Mouse (Mus musculus) forebrain, postnatal 0 days (tissue): ENCODE measurements around the gene Cth. TPM values are rescaled to one million over a fixed set of nuclear protein-coding genes. Genes with fewer than 3 reads are reported as not detected.

Experiments
- ATAC-seq: fragments of 200-750 bp; cut with Nextera tagmentation; 2 replicates; pipeline ENCODE4 v1.8.0; 2017; ENCODE audit warnings: mild to moderate bottlenecking, moderate library complexity
- DNase-seq: peaks from one replicate; pipeline ENCODE4 v3.0.0-alpha.2; 2015
- H3K27ac ChIP-seq: fragments of 300-500 bp; sonication (generic); 2 replicates; pipeline ENCODE4 v1.5.1; 2014; ENCODE audit warnings: low read depth, mild to moderate bottlenecking, antibody characterized with exemption, low read length, moderate library complexity, mixed read lengths
- H3K27me3 ChIP-seq: fragments of 300-500 bp; sonication (generic); 2 replicates; pipeline ENCODE4 v1.6.1; 2014; ENCODE audit warnings: mild to moderate bottlenecking, low read length, mixed read lengths; ENCODE audit not compliant: insufficient read depth
- H3K36me3 ChIP-seq: fragments of 300-500 bp; sonication (generic); 2 replicates; pipeline ENCODE4 v1.6.1; 2014; ENCODE audit warnings: mild to moderate bottlenecking, moderate library complexity; ENCODE audit not compliant: insufficient read depth
- H3K4me1 ChIP-seq: fragments of 300-500 bp; sonication (generic); 2 replicates; pipeline ENCODE4 v1.6.1; 2014; ENCODE audit warnings: antibody characterized with exemption; ENCODE audit not compliant: insufficient read depth
- H3K4me2 ChIP-seq: fragments of 300-500 bp; sonication (generic); 2 replicates; pipeline ENCODE4 v1.6.1; 2014; ENCODE audit warnings: low read depth, mild to moderate bottlenecking, moderate library complexity
- H3K4me3 ChIP-seq: fragments of 300-500 bp; sonication (generic); 2 replicates; pipeline ENCODE4 v1.5.1; 2014; ENCODE audit warnings: low read depth, low read length, mixed read lengths
- H3K9ac ChIP-seq: fragments of 300-500 bp; sonication (generic); 2 replicates; pipeline ENCODE4 v1.6.1; 2014; ENCODE audit warnings: mild to moderate bottlenecking
- H3K9me3 ChIP-seq: fragments of 300-500 bp; sonication (generic); 2 replicates; pipeline ENCODE4 v1.6.1; 2016; ENCODE audit warnings: low read length
- CTCF ChIP-seq: sonication (generic); IDR thresholded peaks from 2 replicates; pipeline ENCODE4 v1.5.1; 2016; ENCODE audit warnings: antibody characterized with exemption, control low read depth, low read depth
- WGBS: fragments of 180-500 bp; shearing (Covaris S2); extraction: QIAGEN DNeasy Blood & Tissue Kit; methylation state at CpG from one replicate; pipeline ENCODE4 v1.1.7; 2014; 5-methylcytosine and 5-hydroxymethylcytosine counted together
- polyA plus RNA-seq: library from polyadenylated mRNA; unstranded; fragments of >200 nt; fragmentation: Nextera tagmentation; extraction: Ambion mirVana; gene quantifications from 2 replicates; pipeline ENCODE4 v1.2.1, GENCODE M21; 2015
- total RNA-seq: library from RNA; depleted of rRNA; stranded (reverse); fragments of >200 nt; gene quantifications from 2 replicates; pipeline ENCODE4 v1.2.3, GENCODE M21; 2014

Gene Cth
- total and polyA plus RNA-seq, 2 experiments from 2014 or later, result 2.1 to 3.2 TPM

DNA sequence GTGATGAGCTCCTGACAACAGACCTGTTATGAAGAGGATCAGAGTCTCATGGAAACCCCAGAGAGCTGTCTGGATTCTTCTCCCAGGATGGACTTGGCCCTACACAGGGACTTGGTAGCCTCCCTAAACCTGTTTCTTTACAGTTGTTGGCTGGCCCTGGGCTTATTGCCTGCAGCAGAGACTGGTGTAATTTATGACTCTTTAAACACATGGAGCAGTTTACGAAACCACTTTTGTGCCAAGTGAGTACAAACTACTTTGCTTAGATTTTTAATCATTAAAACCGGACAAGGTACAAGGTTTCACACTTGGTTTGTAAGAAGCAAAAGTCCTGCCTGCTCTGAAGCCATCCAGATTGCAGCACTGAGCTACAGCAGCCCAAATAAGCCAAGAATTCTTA is 12.7 kb downstream of the Cth start:
- Histone ChIP-seq H3K4me3 (no peak overlapping the region), H3K9me3 (no peaks in the 10 kb centered on the region), H3K4me2 (no peak overlapping the region), H3K4me1 (no peaks in the 10 kb centered on the region), H3K9ac (no peak overlapping the region), H3K36me3 (no peaks in the 10 kb centered on the region), H3K27me3 (no peaks in the 10 kb centered on the region), H3K27ac (no peak overlapping the region)
- DNase-seq (no peak), ATAC-seq (no peak)
- TF ChIP-seq CTCF, result no peak
- WGBS, result 96% methylated on average over 2 of the region's 2 CpGs

GRCm38 (mm10) chr3:157910262-157910661 is 14.6 kb downstream of the Cth start:
- no peak overlapping the region for H3K4me2 ChIP-seq
- H3K9me3 ChIP-seq, result no peaks in the 10 kb centered on the region
- H3K27ac ChIP-seq, result no peak overlapping the region
- no peak for ATAC-seq
- DNase-seq, result no peak
- no peak overlapping the region for H3K9ac ChIP-seq
- no peaks in the 10 kb centered on the region for H3K27me3 ChIP-seq
- H3K36me3 ChIP-seq, result no peaks in the 10 kb centered on the region
- no peak overlapping the region for H3K4me3 ChIP-seq
- WGBS, result 82% methylated on average over 3 of the region's 3 CpGs
- TF ChIP-seq CTCF, result no peak
- H3K4me1 ChIP-seq, result no peaks in the 10 kb centered on the region

- DNase-seq, result no peak
- ATAC-seq, result no peak
- H3K27ac ChIP-seq, result no peak overlapping the region
- H3K9ac ChIP-seq, result no peak overlapping the region
- H3K4me2 ChIP-seq, result no peak overlapping the region
- WGBS, result 78% methylated on average over 3 of the region's 3 CpGs
- H3K4me3 ChIP-seq, result no peak overlapping the region
- H3K9me3 ChIP-seq, result no peaks in the 10 kb centered on the region
- no peaks in the 10 kb centered on the region for H3K4me1 ChIP-seq
- no peak for TF ChIP-seq CTCF
- no peaks in the 10 kb centered on the region for H3K27me3 ChIP-seq
- H3K36me3 ChIP-seq, result no peaks in the 10 kb centered on the region
Observed at GRCm38 (mm10) chr3:157908166-157908565, 16.7 kb downstream of the Cth start.

DNA sequence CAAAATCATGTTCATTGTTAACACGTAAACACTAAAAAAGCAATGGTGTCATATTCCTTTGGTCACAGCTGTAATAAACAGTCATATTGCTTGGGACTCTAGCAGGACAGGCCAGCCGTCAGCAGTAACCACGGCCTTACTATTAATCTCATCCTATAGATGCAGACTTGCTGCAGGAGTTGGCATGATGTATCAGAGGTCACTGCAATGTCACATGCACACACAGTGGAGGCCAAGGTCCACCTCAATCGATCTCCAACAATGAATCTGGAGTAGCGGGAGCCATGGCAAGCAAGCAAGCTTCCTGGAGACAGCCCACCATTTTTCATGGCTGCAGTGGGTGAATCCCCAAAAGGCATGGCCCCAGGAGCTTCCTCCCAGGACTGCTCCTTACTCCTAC is 23.2 kb downstream of the Cth start:
- H3K27me3 ChIP-seq, result no peaks in the 10 kb centered on the region
- no peak overlapping the region for H3K27ac ChIP-seq
- WGBS, result 92% methylated on average over 5 of the region's 5 CpGs
- no peak overlapping the region for H3K9ac ChIP-seq
- H3K4me3 ChIP-seq, result no peak overlapping the region
- no peaks in the 10 kb centered on the region for H3K36me3 ChIP-seq
- H3K4me1 ChIP-seq, result no peaks in the 10 kb centered on the region
- ATAC-seq, result no peak
- no peak for TF ChIP-seq CTCF
- H3K9me3 ChIP-seq, result no peaks in the 10 kb centered on the region
- no peak for DNase-seq
- no peak overlapping the region for H3K4me2 ChIP-seq

DNA sequence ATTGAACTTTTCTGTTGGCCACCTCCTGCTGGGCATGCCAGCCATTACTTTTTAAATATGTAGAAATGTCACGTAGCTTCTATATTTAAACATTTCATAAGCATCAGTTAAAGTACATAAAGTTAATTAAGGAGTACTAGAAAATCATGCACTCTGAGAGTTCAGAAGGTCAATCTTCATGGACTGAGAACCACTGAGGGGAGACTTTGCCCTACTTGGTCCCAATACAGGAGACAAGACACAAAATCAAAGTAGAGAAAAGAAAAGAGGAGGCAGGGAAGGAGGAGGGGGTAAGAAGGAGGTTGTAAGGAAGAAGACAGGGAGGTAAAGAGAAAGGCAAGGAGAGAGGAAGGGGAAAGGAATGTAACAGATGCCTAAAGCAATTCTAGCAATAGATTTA is 24.9 kb downstream of the Cth start:
- Histone ChIP-seq H3K4me1 (no peaks in the 10 kb centered on the region), H3K36me3 (no peaks in the 10 kb centered on the region), H3K27ac (no peak overlapping the region), H3K4me2 (no peak overlapping the region), H3K9me3 (no peaks in the 10 kb centered on the region), H3K9ac (no peak overlapping the region), H3K27me3 (no peaks in the 10 kb centered on the region), H3K4me3 (no peak overlapping the region)
- TF ChIP-seq CTCF, result no peak
- 88% methylated on average over 1 of the region's 1 CpGs for WGBS
- ATAC-seq (no peak), DNase-seq (no peak)

DNA sequence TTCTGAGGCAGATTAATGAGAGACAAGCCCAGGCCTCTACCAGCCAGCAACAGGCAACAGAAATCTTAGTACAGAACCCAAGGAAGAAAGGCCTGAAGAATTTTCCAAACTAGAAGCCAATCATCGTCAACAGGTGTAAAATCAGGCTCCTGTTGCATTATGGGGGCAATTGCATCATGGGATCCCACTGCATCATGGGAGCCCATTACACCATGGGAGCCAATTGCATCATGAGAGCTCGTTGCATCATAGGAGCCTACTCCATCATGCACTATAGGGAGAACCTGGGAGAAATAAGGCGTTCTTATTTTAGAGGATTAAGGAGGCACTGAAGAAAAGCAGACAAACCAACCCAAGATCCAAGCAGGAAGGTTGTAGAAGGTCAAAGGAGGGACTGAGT is 27.2 kb downstream of the Cth start:
- ATAC-seq, result no peak
- 89% methylated on average over 3 of the region's 3 CpGs for WGBS

DNA sequence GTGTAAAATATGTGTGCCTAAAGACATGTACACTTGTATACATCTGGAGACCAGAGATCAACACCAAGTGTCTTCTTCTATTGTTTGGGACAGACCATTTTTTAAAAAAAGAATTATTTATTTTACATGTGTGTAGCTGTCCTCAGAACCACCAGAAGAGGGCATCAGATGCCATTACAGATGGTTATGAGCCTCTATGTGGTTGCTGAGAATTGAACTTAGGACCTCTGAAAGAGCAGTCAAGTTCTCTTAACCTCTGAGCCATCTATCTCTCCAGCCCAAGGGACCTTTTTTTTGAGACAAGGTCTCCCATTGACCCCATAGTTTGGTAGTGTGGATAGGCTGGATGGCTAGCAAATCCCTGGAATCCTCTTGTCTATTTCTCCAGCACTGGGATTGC is 33.1 kb downstream of the Cth start:
- no peak overlapping the region for H3K9ac ChIP-seq
- H3K9me3 ChIP-seq, result no peaks in the 10 kb centered on the region
- H3K4me3 ChIP-seq, result no peak overlapping the region
- ATAC-seq, result no peak
- H3K36me3 ChIP-seq, result no peaks in the 10 kb centered on the region
- no peak for TF ChIP-seq CTCF
- no peak overlapping the region for H3K27ac ChIP-seq
- no peak overlapping the region for H3K4me2 ChIP-seq
- no peaks in the 10 kb centered on the region for H3K27me3 ChIP-seq
- no peak for DNase-seq
- H3K4me1 ChIP-seq, result no peaks in the 10 kb centered on the region

More for the DNA sequence above, 27.2 kb downstream of the Cth start:
- Histone ChIP-seq H3K27me3 (no peaks in the 10 kb centered on the region), H3K4me3 (no peak overlapping the region), H3K9me3 (no peaks in the 10 kb centered on the region), H3K27ac (no peak overlapping the region), H3K4me1 (no peaks in the 10 kb centered on the region), H3K4me2 (no peak overlapping the region), H3K9ac (no peak overlapping the region), H3K36me3 (no peaks in the 10 kb centered on the region)
- no peak for DNase-seq
- TF ChIP-seq CTCF, result no peak

- TF ChIP-seq CTCF, result no peak
- H3K9me3 ChIP-seq, result no peaks in the 10 kb centered on the region
- H3K27me3 ChIP-seq, result no peaks in the 10 kb centered on the region
- ATAC-seq, result peak; percentile 67
- no peak overlapping the region for H3K27ac ChIP-seq
- no peaks in the 10 kb centered on the region for H3K4me1 ChIP-seq
- no peaks in the 10 kb centered on the region for H3K36me3 ChIP-seq
- no peak overlapping the region for H3K9ac ChIP-seq
- no peak overlapping the region for H3K4me2 ChIP-seq
- WGBS, result 79% methylated on average over 6 of the region's 6 CpGs
- peak; percentile 35 for DNase-seq
- H3K4me3 ChIP-seq, result no peak overlapping the region
Observed at GRCm38 (mm10) chr3:157884081-157884643, 40.7 kb downstream of the Cth start.
